Mouse (Mus musculus) right cerebral cortex, adult 2 months (tissue): ENCODE data around the gene Olfr720.

ENCODE experiments used
- DNase-seq, 2 experiments: peaks; one replicate each; pipeline ENCODE4 v3.0.0; 2021 to 2022; ENCODE audit warnings: low spot score in 2 of 2

The Olfr720 gene

DNA sequence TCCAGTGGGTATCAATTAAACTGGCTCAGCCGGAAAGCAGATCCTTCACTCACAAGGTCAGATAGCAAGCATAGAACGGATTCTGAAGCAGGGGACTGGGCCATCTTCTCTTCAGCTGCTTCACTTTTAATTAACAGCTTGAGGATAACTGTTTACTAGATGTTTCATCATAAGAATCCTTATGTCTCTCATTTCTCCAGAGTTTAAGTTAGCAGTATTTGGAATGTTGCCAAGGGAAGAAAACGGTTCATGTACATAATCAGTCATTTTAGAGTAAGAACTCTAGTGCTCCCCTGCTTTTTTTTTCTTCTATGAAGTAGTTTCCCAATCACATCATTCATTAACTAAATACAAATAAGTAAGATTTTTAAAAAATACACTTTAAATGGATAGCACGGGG is at the start of gene Olfr720:
TSS of gene Olfr720 (minus strand) at position 101 of the 400 bp plus-strand sequence.
- no peak for DNase-seq
